In the genomic region with DNA sequence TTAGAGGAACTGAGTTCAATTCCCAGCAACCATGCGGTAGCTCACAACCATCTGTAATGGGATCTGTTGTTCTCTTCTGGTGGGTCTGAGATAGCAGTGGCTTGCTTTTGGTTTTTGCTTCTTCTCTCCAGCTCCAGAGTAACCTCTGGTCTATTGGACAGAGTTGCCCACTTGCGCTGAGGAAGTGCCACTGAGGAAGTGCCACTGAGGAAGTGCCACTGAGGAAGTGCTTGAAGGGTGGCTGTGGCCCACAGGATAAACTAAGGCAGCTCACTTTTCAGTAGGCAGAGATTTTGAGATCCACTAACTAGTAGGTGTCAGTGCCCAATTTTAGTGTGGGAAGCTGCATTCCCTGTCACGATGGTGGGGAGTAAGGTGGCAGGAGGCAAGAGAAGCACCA, we compare ENCODE assay signal across 30 mouse cellular contexts. TPM values are rescaled to one million over a fixed set of nuclear protein-coding genes. Genes with fewer than 3 reads are reported as not detected.
A peak's percentile ranks its signal among the peaks of the same experiment; 100 is the strongest.
DNase-seq lines count a peak whose midpoint lies in the region; ATAC-seq and TF ChIP-seq lines count a peak whose summit lies in the region.
"Had no signal": no experiment of that assay in that cellular context is flagged by ENCODE, and none has a peak within 500 bp of the region (broad histone marks: within the 10 kb centered on the region; RNA-seq: fewer than 3 reads in every experiment).

No protein-coding gene starts in this region.

- no peak for TF ChIP-seq EP300 in liver, postnatal 0 days (IDR thresholded peaks at IDR 0.05; ENCODE audit: low read depth)

- 81% methylated on average over 3 of the region's 3 CpGs for WGBS in liver, embryonic 15.5 days (ENCODE audit: insufficient replicate concordance)
- WGBS in liver, postnatal 0 days (ENCODE audit: insufficient replicate concordance): 83% methylated on average over 3 of the region's 3 CpGs

- peaks cover 17% of the 10 kb centered on the region for H3K4me1 ChIP-seq in liver, embryonic 15.5 days (replicated peaks)
- H3K4me1 ChIP-seq in liver, postnatal 0 days (ENCODE audit: insufficient read depth): peaks cover 8% of the 10 kb centered on the region; the same call in 1 of the 2 replicates

- no peaks in the 10 kb centered on the region for H3K27me3 ChIP-seq in liver, embryonic 15.5 days
- H3K27me3 ChIP-seq in liver, postnatal 0 days (ENCODE audit: insufficient read depth, low read length): no peaks in the 10 kb centered on the region
- H3K27me3 ChIP-seq: embryonic facial prominence, embryonic 13.5 days; forebrain, embryonic 15.5 days; heart, embryonic 13.5 days had no signal

- no peaks in the 10 kb centered on the region for H3K9me3 ChIP-seq in liver, embryonic 15.5 days (replicated peaks)
- no peaks in the 10 kb centered on the region for H3K9me3 ChIP-seq in liver, postnatal 0 days (ENCODE audit: low read length)
- H3K9me3 ChIP-seq: embryonic facial prominence, embryonic 10.5 days; embryonic facial prominence, embryonic 13.5 days; forebrain, embryonic 12.5 days; forebrain, embryonic 15.5 days; heart, embryonic 13.5 days had no signal

- H3K27ac ChIP-seq in liver, embryonic 15.5 days (replicated peaks): no peak overlapping the region
- no peak overlapping the region for H3K27ac ChIP-seq in liver, postnatal 0 days (ENCODE audit: low read depth)
- H3K27ac ChIP-seq: embryonic facial prominence, embryonic 10.5 days; embryonic facial prominence, embryonic 13.5 days; forebrain, embryonic 12.5 days; heart, embryonic 13.5 days; hindbrain, embryonic 14.5 days; hindbrain, postnatal 0 days had no signal

- peaks cover 31% of the 10 kb centered on the region for H3K36me3 ChIP-seq in liver, embryonic 15.5 days (replicated peaks)
- H3K36me3 ChIP-seq in liver, postnatal 0 days (replicated peaks; ENCODE audit: insufficient read depth, low read length): peaks cover 30% of the 10 kb centered on the region

- no peak overlapping the region for H3K9ac ChIP-seq in liver, embryonic 15.5 days
- no peak overlapping the region for H3K9ac ChIP-seq in liver, postnatal 0 days (replicated peaks)
- H3K9ac ChIP-seq: embryonic facial prominence, embryonic 13.5 days; forebrain, embryonic 12.5 days; forebrain, embryonic 15.5 days; heart, embryonic 13.5 days; hindbrain, embryonic 14.5 days had no signal

- DNase-seq in liver, postnatal 0 days: no peak
- no peak for DNase-seq in gastrocnemius, postnatal 36 days
- no peak for DNase-seq in Muller cell, postnatal 12 days (ENCODE audit: inconsistent ontology term)
- DNase-seq: adrenal gland, adult 8-10 months; adrenal gland, postnatal 25 days; cerebellum, adult 18-20 months; cerebellum, adult 9-10 months; cerebellum, postnatal 14 days; embryo, embryonic 11 days; gastrocnemius, postnatal 25 days; heart, adult 18-20 months; heart, postnatal 14 days; heart, postnatal 4 days had no signal

- no peak for TF ChIP-seq CTCF in liver, postnatal 0 days (IDR thresholded peaks at IDR 0.05; ENCODE audit: low read depth)

- H3K4me2 ChIP-seq in liver, embryonic 15.5 days: no peak overlapping the region
- no peak overlapping the region for H3K4me2 ChIP-seq in liver, postnatal 0 days (ENCODE audit: low read depth, low read length)
- H3K4me2 ChIP-seq: embryonic facial prominence, embryonic 13.5 days; forebrain, embryonic 12.5 days; forebrain, embryonic 15.5 days; heart, embryonic 13.5 days; hindbrain, embryonic 14.5 days had no signal

- H3K4me3 ChIP-seq in liver, embryonic 15.5 days (replicated peaks): no peak overlapping the region
- H3K4me3 ChIP-seq in liver, postnatal 0 days (ENCODE audit: low read depth, low read length): no peak overlapping the region
- H3K4me3 ChIP-seq: embryonic facial prominence, embryonic 10.5 days; embryonic facial prominence, embryonic 13.5 days; erythroblast, embryonic 14.5 days; forebrain, embryonic 12.5 days; forebrain, embryonic 15.5 days; heart, embryonic 13.5 days had no signal

- intact Hi-C loops in gastrocnemius, postnatal 36 days (cut with DNase I): no loop called here

- 0 out of 2 replicates have a peak, but pooled peaks have one; percentile 20 for ATAC-seq in liver, embryonic 15.5 days (ENCODE audit: insufficient read depth)
- ATAC-seq in liver, postnatal 0 days: no peak; the same call in 1 of the 2 replicates
- 0 out of 2 replicates have a peak, but pooled peaks have one; percentile 36 for ATAC-seq in common myeloid progenitor, adult 5-6 weeks (replicated peaks; ENCODE audit: low read depth, poor library complexity, severe bottlenecking)
- peak; percentile 65 for ATAC-seq in megakaryocyte, adult 5-6 weeks (ENCODE audit: poor library complexity, severe bottlenecking)
- ATAC-seq: activated CD4-positive, CD25-positive, alpha-beta regulatory T cell, adult 4 months; CD4-positive, CD25-positive, alpha-beta regulatory T cell, adult 4 months; forebrain, embryonic 15.5 days; hindbrain, postnatal 0 days; inflammation-experienced regulatory T-cells, adult 6 months had no signal

RNA-seq across cellular contexts. Expression of a gene that starts 43.3 kb away (rescaled TPM):
- polyA plus RNA-seq in liver, embryonic 15.5 days (2015; fragmentation: Nextera tagmentation; extraction: Ambion mirVana): not detected in 2 replicates
- polyA plus RNA-seq in liver, postnatal 0 days (2015; fragmentation: Nextera tagmentation; extraction: Ambion mirVana): not detected in 2 replicates
- not detected in 2 replicates for total RNA-seq in common myeloid progenitor, adult 5-6 weeks (2017)
- total RNA-seq in megakaryocyte, adult 5-6 weeks (2015): not detected in 2 replicates
- total RNA-seq in megakaryocyte, adult 5-6 weeks (2017): not detected in 2 replicates
- not detected for total RNA-seq in gastrocnemius, postnatal 36 days (2021)
- total RNA-seq: gastrocnemius, adult 8-10 months; gastrocnemius, postnatal 25 days; heart, adult 18-20 months; heart, postnatal 14 days; heart, postnatal 4 days; MEL had no signal
- polyA plus RNA-seq: CD4-positive, CD25-positive, alpha-beta regulatory T cell, adult 4 months; erythroblast, embryonic 14.5 days; heart, embryonic 16.5 days had no signal
